Mouse (Mus musculus) retina, adult 2 months (tissue): ENCODE data around the gene Col13a1.

Experiments
- DNase-seq: peaks from one replicate; pipeline ENCODE4 v3.0.0-alpha.2; 2012; ENCODE audit warnings: low read depth, low spot score

The Col13a1 gene

DNA sequence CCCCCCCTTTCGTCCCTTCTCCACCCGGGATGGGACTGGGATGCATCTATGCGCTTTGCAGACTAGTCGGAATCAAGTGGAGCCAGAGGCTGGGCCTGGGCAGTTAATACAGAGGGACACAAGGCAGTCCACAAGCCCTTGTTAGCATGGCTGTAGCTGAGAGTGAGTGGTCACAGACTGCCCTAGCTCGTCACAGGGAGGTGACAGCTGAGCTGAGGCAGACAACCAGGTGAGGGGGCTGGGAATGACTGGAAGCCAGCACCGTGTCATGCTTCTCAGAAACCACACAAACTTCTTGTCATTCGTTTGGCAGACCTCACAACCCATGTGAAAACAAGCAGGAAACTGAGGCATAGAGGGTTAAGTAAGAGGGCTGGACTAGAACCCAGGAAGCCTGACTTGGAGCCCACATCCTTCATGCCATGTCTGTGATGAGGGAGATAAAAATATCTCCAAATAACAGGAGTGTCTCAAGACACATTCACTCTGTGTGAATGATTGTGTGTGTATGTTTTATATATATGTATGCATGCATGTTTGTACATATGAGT is 10.8 kb downstream of the Col13a1 start:
- DNase-seq = no peak

GRCm38 (mm10) chr10:61967207-61967606 is 11.7 kb downstream of the Col13a1 start:
- DNase-seq = no peak

- DNase-seq = no peak
Measured at GRCm38 (mm10) chr10:61965386-61965841, 13.5 kb downstream of the Col13a1 start.

GRCm38 (mm10) chr10:61956718-61957117 is 22.2 kb downstream of the Col13a1 start:
- no peak for DNase-seq

DNA sequence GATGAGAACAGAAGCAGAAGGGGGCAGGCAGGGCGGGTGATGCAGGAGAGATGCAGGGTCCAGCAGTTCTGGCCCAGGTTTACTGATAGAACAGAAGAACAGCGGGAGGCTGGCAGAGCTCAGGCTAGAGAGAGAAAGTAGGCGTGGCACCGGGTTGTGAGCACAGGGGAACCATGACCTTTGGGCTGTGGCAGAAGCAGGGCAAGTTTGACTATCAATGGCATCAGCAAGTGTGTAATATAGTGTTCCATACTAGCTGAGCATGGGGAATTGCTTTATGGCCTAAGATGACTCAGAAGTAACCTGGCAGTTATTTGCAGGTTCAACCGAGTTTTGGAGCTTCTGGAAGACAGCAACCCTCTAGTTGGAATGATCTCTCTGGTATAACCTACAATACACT is 25.0 kb downstream of the Col13a1 start:
- DNase-seq = no peak

DNA sequence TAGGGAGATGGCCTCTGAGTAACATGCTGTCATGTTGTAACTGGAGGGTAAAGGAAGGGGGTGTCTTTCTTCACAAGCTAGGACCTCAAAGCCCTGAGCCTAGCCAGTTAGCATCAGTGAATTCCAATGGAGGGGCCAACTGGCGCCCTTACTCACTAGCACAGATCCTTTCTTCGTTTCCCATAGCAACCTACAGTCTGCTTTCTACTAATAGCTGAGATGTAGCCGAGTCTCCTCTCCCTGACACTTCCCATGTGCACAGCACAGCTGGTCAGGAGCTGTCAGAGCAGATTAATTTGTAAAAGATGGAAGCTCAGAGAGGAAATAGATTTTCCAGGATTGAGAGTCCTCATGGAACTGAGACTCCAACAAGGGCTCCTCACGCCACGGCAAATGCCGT is 29.4 kb downstream of the Col13a1 start:
- no peak for DNase-seq

- DNase-seq = no peak
Measured at GRCm38 (mm10) chr10:61944386-61944785, 34.5 kb downstream of the Col13a1 start.

- no peak for DNase-seq
Measured at GRCm38 (mm10) chr10:61943480-61943879, 35.4 kb downstream of the Col13a1 start.

- no peak for DNase-seq
Measured at GRCm38 (mm10) chr10:61942719-61943118, 36.2 kb downstream of the Col13a1 start.

- DNase-seq = no peak
Measured at GRCm38 (mm10) chr10:61936211-61937121, 42.4 kb downstream of the Col13a1 start.

DNA sequence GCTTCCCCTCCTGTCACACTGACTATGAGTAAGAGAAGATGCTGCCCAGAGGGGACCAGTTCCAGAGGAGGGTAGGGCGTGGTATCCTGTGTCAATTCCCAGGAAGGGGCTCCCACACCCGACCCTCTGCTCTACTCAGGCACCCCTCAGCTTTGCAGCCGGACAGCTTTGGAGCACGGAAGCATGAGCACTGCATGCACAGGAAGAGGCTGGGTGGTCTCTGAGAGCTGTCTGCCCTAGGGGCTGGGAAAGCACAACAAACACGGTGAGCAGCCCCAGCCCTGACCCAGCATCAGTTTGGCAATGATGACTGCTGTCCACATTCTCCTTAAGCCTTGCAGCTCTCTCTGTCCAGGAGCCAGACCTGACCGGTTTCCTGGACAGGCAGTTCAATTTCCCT is 47.2 kb downstream of the Col13a1 start:
- no peak for DNase-seq

DNA sequence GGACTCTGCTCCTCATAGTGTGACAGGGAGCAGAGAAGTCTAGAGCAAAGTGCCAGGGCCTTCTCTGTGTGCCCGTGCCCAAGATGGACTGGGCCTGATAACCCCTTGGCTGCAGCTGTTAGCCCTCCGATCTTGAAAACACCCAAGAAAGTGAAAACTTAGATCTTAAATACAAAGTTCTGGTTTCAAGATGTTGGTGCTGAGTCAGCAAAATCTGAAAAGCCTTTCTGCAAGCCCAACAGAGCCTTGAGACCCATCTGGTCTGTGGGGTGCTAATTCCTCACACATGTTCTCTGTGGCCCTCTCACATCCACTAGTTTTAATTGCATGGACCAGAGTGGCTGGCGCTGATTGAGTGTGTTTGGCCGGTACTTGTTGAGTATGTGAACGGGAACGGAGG is 49.0 kb downstream of the Col13a1 start:
- DNase-seq = no peak

DNA sequence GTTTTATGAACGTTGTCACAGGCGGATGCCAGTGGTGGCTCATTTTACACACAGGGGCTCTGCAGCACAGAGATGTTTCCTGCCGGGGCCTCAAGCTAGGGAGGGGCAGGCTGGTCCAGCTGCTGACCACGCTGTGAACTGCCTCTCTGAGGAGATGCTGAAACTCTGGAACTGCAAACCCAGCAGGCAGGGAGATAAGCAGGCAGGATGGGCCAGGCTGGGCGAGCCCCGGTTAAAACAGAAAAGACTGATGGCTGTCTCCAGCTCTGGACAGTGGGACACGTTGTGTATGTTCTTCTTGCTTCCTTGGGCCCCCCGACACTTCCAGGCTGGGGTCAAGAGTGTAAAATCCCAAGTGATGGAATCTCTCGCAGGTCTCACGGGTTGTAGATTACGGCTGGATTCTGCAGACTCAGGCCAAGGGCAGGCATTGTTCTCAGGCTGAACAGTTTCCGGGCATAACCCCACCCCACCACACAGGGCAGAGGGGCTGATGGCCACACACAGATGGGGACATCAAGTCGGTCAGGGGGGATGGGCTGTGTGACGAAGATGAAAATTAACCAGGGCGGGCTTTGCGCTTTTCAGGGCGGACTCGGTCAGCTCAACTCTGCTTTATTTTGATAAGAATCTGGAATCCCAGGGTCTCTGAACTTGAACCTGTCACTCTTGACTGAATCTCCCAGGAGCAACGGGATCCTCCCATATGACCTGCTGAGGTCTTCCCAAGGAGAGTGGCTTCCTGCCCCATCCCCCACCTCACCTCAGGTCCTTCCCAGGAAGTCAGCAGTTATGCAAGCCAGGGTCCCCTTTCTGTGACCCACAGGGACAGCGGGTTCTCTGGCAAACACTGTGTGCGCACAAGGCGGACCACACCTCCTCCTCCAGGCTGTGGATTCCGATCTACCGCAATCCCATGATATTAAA is 49.9 kb downstream of the Col13a1 start:
- DNase-seq = no peak

GRCm38 (mm10) chr10:61925691-61926090 is 53.2 kb downstream of the Col13a1 start:
- DNase-seq = no peak

- DNase-seq = no peak
Measured at GRCm38 (mm10) chr10:61920655-61921365, 58.1 kb downstream of the Col13a1 start.

GRCm38 (mm10) chr10:61919924-61920654 is 58.8 kb downstream of the Col13a1 start:
- no peak for DNase-seq

DNA sequence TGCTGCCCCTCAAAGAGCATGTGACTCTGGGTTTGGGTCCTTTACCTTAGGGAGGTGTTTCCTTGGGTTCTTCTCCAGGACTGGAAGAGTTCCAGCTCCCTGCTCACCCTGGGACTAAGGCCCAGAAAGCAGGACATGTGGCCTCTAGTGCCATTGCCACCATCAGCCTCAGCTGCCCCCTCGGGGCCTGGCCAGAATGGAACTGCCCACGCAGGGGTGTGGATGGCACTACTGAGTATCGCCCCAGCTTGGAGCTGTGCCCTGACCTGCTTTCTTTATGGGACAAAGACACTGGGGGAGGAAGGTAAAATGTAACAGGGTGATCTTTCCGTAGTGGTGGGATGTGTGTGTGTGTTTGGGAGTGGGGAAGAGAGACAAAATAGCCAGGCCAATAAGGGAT is 59.4 kb downstream of the Col13a1 start:
- no peak for DNase-seq

- DNase-seq = no peak
Measured at GRCm38 (mm10) chr10:61917066-61917465, 61.8 kb downstream of the Col13a1 start.

DNA sequence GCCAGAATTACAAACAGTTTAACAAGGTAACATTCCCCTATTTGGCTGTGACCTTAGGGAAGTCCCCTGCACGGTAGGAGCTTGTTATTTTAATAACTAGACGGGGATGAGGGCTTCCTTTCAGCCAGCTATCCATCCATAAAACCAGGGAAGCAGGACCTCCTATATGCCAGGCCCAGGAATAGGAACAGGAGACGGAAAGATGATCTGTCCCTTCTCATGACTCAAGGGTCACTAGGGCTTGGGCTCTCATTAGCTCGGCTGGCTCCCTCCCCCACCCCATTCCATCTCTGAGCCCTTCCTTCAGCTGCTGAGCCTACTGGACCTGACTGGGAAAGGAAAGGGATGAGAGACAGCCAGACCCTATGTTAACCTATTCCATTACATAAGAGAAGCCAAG is 67.1 kb downstream of the Col13a1 start:
- DNase-seq = no peak

- no peak for DNase-seq
Measured at GRCm38 (mm10) chr10:61909004-61909403, 69.9 kb downstream of the Col13a1 start.

- DNase-seq = no peak
Measured at GRCm38 (mm10) chr10:61906226-61906625, 72.7 kb downstream of the Col13a1 start.
